Mouse (Mus musculus): ENCODE data around the gene Jak1.

Jak1 gene

GRCm38 (mm10) chr4:101238589-101238988, 26.5 kb downstream of the Jak1 start:
- DNase-seq: no peak

- no peak for DNase-seq
Measured at GRCm38 (mm10) chr4:101236797-101237196, 28.3 kb downstream of the Jak1 start.

GRCm38 (mm10) chr4:101235964-101236363, 29.1 kb downstream of the Jak1 start:
- no peak for DNase-seq

- DNase-seq: no peak
Measured at GRCm38 (mm10) chr4:101234753-101235152, 30.3 kb downstream of the Jak1 start.

- DNase-seq: no peak
Measured at GRCm38 (mm10) chr4:101234332-101234731, 30.8 kb downstream of the Jak1 start.

GRCm38 (mm10) chr4:101230621-101231020, 34.5 kb downstream of the Jak1 start:
- DNase-seq: no peak

GRCm38 (mm10) chr4:101227398-101227797, 37.7 kb downstream of the Jak1 start:
- DNase-seq: no peak

GRCm38 (mm10) chr4:101225984-101226383, 39.1 kb downstream of the Jak1 start:
- no peak for DNase-seq

- DNase-seq: no peak
Measured at GRCm38 (mm10) chr4:101220946-101221345, 44.1 kb downstream of the Jak1 start.

GRCm38 (mm10) chr4:101219839-101220238, 45.2 kb downstream of the Jak1 start:
- DNase-seq: no peak

- no peak for DNase-seq
Measured at GRCm38 (mm10) chr4:101217026-101217540, 48.0 kb downstream of the Jak1 start.

GRCm38 (mm10) chr4:101216286-101216685, 48.8 kb downstream of the Jak1 start:
- no peak for DNase-seq

- DNase-seq: no peak
Measured at GRCm38 (mm10) chr4:101213477-101213876, 51.6 kb downstream of the Jak1 start.

GRCm38 (mm10) chr4:101207492-101207891, 57.6 kb downstream of the Jak1 start:
- no peak for DNase-seq

- no peak for DNase-seq
Measured at GRCm38 (mm10) chr4:101203518-101203917, 61.6 kb downstream of the Jak1 start.

GRCm38 (mm10) chr4:101202626-101203025, 62.5 kb downstream of the Jak1 start:
- no peak for DNase-seq

GRCm38 (mm10) chr4:101199433-101200081, 65.5 kb downstream of the Jak1 start:
- peak in 1 of 2 experiments; percentile 46 for DNase-seq

GRCm38 (mm10) chr4:101198333-101198732, 66.7 kb downstream of the Jak1 start:
- no peak for DNase-seq

GRCm38 (mm10) chr4:101197421-101198170, 67.5 kb downstream of the Jak1 start:
- no peak for DNase-seq

GRCm38 (mm10) chr4:101196407-101196806, 68.7 kb downstream of the Jak1 start:
- DNase-seq: no peak

- no peak for DNase-seq
Measured at GRCm38 (mm10) chr4:101194170-101194569, 70.9 kb downstream of the Jak1 start.

GRCm38 (mm10) chr4:101192241-101192976, 72.7 kb downstream of the Jak1 start:
- no peak for DNase-seq

- DNase-seq: peak; percentile 57 to 85
Measured at GRCm38 (mm10) chr4:101187381-101187780, 77.7 kb downstream of the Jak1 start.
